Mouse (Mus musculus) myocyte (in vitro differentiated cells): ENCODE measurements around the gene AC161166.1.

Source experiments
- CEBPB ChIP-seq: IDR thresholded peaks from 2 replicates; pipeline ENCODE4 v1.6.1; 2011; ENCODE audit warnings: mild to moderate bottlenecking, moderate library complexity; ENCODE audit not compliant: poor library complexity, insufficient read depth, severe bottlenecking
- POLR2A ChIP-seq: IDR thresholded peaks from one replicate; pipeline ENCODE4 v1.6.1; 2011; ENCODE audit warnings: low read depth, mild to moderate bottlenecking, control low read depth, moderate library complexity; ENCODE audit not compliant: insufficient read length
- USF1 ChIP-seq: IDR thresholded peaks from one replicate; pipeline ENCODE4 v1.6.1; 2011; ENCODE audit warnings: low read depth, mild to moderate bottlenecking, control low read depth, moderate library complexity

GRCm38 (mm10) chr7:24486654-24487130, 25.6 kb downstream of the AC161166.1 start:
- TF ChIP-seq POLR2A = no peak
- TF ChIP-seq CEBPB = no peak
- TF ChIP-seq USF1 = no peak
